Mouse (Mus musculus): Measurements from ENCODE around the gene Ano4. TPM values are rescaled to one million over a fixed set of nuclear protein-coding genes. Genes with fewer than 3 reads are reported as not detected.
A peak's percentile ranks its signal among the peaks of the same experiment; 100 is the strongest.

Ano4 gene
- polyA plus RNA-seq, 1 experiment from 2014 or later = 7.9 TPM

DNA sequence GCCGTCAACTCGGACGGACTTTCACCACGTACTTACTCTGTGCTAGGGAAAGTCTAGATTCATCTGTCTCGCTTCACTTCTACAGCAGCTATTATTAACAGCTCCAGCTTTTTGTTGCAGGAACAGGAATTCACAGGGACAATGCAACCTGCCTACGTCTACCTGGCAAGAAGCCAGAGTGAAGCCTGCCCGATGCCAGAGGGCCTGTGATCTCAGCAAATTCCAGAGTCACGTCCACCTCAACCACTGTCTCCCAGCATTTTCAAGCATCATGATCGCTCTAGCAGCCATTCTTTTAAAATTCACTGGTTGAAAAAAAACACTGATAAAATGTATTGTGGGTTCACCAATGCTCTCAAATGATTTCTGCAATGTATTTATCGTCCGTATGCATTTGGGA, 6.9 kb upstream of the Ano4 start:
- 71% methylated on average over 11 of the region's 11 CpGs for WGBS
- H3K9ac ChIP-seq (ENCODE audit: low read depth, low read length) = no peak overlapping the region
- no peak for ATAC-seq
- no peaks in the 10 kb centered on the region for H3K36me3 ChIP-seq (ENCODE audit: control insufficient read depth, insufficient read depth, low read length)
- no peaks in the 10 kb centered on the region for H3K9me3 ChIP-seq (replicated peaks; ENCODE audit: control insufficient read depth, low read length, poor library complexity, severe bottlenecking)
- H3K4me1 ChIP-seq (ENCODE audit: control insufficient read depth, insufficient read depth, low read length) = no peaks in the 10 kb centered on the region; the same call in 1 of the 2 replicates
- no peak overlapping the region for H3K27ac ChIP-seq (ENCODE audit: low read length)
- H3K4me2 ChIP-seq (ENCODE audit: low read length) = no peak overlapping the region
- H3K4me3 ChIP-seq (ENCODE audit: low read depth, low read length) = no peak overlapping the region
- H3K27me3 ChIP-seq (ENCODE audit: control insufficient read depth, insufficient read depth, low read depth, low read length) = no peaks in the 10 kb centered on the region

DNA sequence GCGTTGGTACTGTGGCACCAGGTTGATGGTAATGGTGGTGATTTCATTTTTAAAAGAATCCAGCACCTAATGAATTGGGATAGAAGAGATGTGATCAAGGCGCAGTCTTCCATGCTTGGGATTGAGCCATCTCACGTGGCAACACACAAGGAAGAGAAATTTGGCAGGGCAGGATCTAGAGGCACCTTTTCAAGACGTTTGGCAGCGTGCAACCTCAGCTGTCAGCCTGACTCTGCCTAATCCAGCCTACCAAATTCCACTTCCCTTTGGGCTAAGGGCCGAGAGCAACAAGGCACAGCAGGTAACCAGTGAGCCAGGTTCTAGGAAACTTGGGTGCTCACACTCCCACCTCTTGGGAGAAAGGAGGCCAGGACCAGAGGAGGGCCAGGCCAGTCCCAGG, 1.0 kb upstream of the Ano4 start:
- ATAC-seq = no peak
- H3K4me3 ChIP-seq (ENCODE audit: low read depth, low read length) = no peak overlapping the region
- H3K4me1 ChIP-seq (ENCODE audit: control insufficient read depth, insufficient read depth, low read length) = peaks cover 2% of the 10 kb centered on the region; the same call in 1 of the 2 replicates
- H3K9ac ChIP-seq (ENCODE audit: low read depth, low read length) = no peak overlapping the region
- H3K4me2 ChIP-seq (ENCODE audit: low read length) = no peak overlapping the region
- no peak overlapping the region for H3K27ac ChIP-seq (ENCODE audit: low read length)
- H3K27me3 ChIP-seq (ENCODE audit: control insufficient read depth, insufficient read depth, low read depth, low read length) = peaks cover 14% of the 10 kb centered on the region
- no peaks in the 10 kb centered on the region for H3K9me3 ChIP-seq (replicated peaks; ENCODE audit: control insufficient read depth, low read length, poor library complexity, severe bottlenecking)
- 63% methylated on average over 6 of the region's 6 CpGs for WGBS
- H3K36me3 ChIP-seq (ENCODE audit: control insufficient read depth, insufficient read depth, low read length) = no peaks in the 10 kb centered on the region

DNA sequence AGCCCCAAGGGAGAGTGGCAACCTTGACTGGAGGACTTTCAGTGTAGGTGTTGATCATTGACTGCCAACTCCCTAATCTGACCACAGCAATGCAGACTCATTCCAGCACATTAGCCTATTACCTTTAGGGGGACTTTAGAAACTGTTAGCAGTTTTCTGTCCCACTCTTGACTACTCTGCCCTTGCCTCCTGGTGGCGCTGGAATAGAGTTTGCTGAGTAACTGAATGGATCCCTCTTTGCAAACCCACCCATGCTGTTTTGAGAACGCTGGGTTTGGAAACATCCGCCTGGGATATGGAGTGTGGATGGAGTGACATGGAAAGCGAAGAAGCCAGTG, 603 bp upstream of the Ano4 start:
- 47% methylated on average over 4 of the region's 4 CpGs for WGBS
- Histone ChIP-seq H3K36me3 (ENCODE audit: control insufficient read depth, insufficient read depth, low read length) (no peaks in the 10 kb centered on the region), H3K4me1 (ENCODE audit: control insufficient read depth, insufficient read depth, low read length) (peaks cover 2% of the 10 kb centered on the region; the same call in 1 of the 2 replicates), H3K9me3 (replicated peaks; ENCODE audit: control insufficient read depth, low read length, poor library complexity, severe bottlenecking) (no peaks in the 10 kb centered on the region), H3K4me2 (ENCODE audit: low read length) (peak overlapping the region; percentile 91), H3K4me3 (ENCODE audit: low read depth, low read length) (peak overlapping the region; percentile 53), H3K9ac (ENCODE audit: low read depth, low read length) (peak overlapping the region; percentile 67), H3K27me3 (ENCODE audit: control insufficient read depth, insufficient read depth, low read depth, low read length) (peaks cover 14% of the 10 kb centered on the region), H3K27ac (ENCODE audit: low read length) (no peak overlapping the region)
- peak; percentile 59 for ATAC-seq

DNA sequence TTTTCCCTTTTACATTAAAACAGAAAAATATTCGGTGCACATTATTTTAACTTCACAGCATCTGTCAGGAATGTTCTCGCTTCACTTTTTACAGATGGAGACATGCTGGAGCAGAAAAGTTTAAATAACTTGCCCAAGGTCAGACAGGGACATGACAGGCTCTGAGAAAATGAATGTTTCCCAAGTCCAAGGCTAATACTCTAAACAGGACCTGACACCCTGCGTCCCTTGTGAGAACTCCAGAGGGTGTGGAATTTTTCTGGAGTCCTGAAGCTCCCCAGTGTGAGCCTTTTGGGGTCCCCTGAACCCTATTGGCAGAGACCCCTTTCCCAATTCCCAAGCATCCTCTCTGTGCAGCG, 451 bp downstream of the Ano4 start:
- Histone ChIP-seq H3K4me3 (ENCODE audit: low read depth, low read length) (peak overlapping the region; percentile 53), H3K27me3 (ENCODE audit: control insufficient read depth, insufficient read depth, low read depth, low read length) (peaks cover 14% of the 10 kb centered on the region), H3K36me3 (ENCODE audit: control insufficient read depth, insufficient read depth, low read length) (no peaks in the 10 kb centered on the region), H3K9ac (ENCODE audit: low read depth, low read length) (peak overlapping the region; percentile 67), H3K4me2 (ENCODE audit: low read length) (peak overlapping the region; percentile 91), H3K9me3 (replicated peaks; ENCODE audit: control insufficient read depth, low read length, poor library complexity, severe bottlenecking) (no peaks in the 10 kb centered on the region), H3K4me1 (ENCODE audit: control insufficient read depth, insufficient read depth, low read length) (peaks cover 2% of the 10 kb centered on the region; the same call in 1 of the 2 replicates), H3K27ac (ENCODE audit: low read length) (no peak overlapping the region)
- no peak for ATAC-seq
- WGBS = 17% methylated on average over 4 of the region's 4 CpGs

DNA sequence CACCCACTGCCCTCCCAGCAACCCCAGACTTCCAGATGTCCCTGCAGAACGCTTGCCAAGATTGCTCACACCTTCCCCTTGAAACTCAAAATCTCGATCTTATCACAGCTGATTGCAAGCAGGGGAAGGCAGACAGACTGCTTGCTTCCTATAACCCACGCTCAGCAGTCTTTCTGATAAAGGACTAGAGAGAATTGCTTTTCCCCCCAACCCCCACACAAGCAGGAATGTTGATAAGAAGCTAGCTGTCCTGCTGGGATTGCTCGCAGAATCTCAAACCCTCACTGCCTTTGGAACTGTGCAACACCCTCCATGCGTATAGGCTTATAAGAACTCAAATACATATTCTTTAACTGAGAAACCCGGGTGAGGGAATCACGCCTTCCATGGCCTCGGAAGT, 846 bp downstream of the Ano4 start:
- WGBS = 20% methylated on average over 8 of the region's 8 CpGs
- H3K9me3 ChIP-seq (replicated peaks; ENCODE audit: control insufficient read depth, low read length, poor library complexity, severe bottlenecking) = no peaks in the 10 kb centered on the region
- peaks cover 2% of the 10 kb centered on the region; the same call in 1 of the 2 replicates for H3K4me1 ChIP-seq (ENCODE audit: control insufficient read depth, insufficient read depth, low read length)
- peaks cover 14% of the 10 kb centered on the region for H3K27me3 ChIP-seq (ENCODE audit: control insufficient read depth, insufficient read depth, low read depth, low read length)
- no peak overlapping the region for H3K9ac ChIP-seq (ENCODE audit: low read depth, low read length)
- no peak overlapping the region for H3K4me2 ChIP-seq (ENCODE audit: low read length)
- no peak for ATAC-seq
- H3K4me3 ChIP-seq (ENCODE audit: low read depth, low read length) = no peak overlapping the region
- H3K27ac ChIP-seq (ENCODE audit: low read length) = no peak overlapping the region
- no peaks in the 10 kb centered on the region for H3K36me3 ChIP-seq (ENCODE audit: control insufficient read depth, insufficient read depth, low read length)

DNA sequence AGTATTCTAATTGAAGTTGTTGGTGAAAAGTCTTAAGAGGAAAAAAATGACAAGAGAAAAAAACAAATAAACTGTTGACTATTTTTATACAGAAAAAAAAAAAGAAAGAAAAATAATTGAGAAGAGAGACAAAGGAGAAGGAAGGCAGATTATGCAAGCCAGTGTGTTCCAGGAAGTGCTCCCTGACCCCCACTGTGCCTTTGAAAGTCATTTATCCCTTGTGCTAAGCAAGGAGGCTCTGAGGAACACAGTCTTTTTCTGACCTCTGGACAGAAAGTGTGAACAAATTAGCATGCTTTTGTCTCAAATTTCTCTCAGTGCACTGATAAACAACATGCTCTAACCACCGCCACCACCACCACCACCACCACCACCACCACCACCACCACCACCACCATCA, 14.3 kb downstream of the Ano4 start:
- no peaks in the 10 kb centered on the region for H3K36me3 ChIP-seq (ENCODE audit: control insufficient read depth, insufficient read depth, low read length)
- no peaks in the 10 kb centered on the region; the same call in 1 of the 2 replicates for H3K27me3 ChIP-seq (ENCODE audit: control insufficient read depth, insufficient read depth, low read depth, low read length)
- H3K4me2 ChIP-seq (ENCODE audit: low read length) = no peak overlapping the region
- no peak overlapping the region for H3K9ac ChIP-seq (ENCODE audit: low read depth, low read length)
- ATAC-seq = no peak
- H3K9me3 ChIP-seq (replicated peaks; ENCODE audit: control insufficient read depth, low read length, poor library complexity, severe bottlenecking) = no peaks in the 10 kb centered on the region
- H3K4me3 ChIP-seq (ENCODE audit: low read depth, low read length) = no peak overlapping the region
- 0 out of 2 replicates have a peak, but pooled peaks cover 2% of the 10 kb centered on the region for H3K4me1 ChIP-seq (ENCODE audit: control insufficient read depth, insufficient read depth, low read length)
- no peak overlapping the region for H3K27ac ChIP-seq (ENCODE audit: low read length)
- WGBS = 100% methylated on average over 1 of the region's 1 CpGs

DNA sequence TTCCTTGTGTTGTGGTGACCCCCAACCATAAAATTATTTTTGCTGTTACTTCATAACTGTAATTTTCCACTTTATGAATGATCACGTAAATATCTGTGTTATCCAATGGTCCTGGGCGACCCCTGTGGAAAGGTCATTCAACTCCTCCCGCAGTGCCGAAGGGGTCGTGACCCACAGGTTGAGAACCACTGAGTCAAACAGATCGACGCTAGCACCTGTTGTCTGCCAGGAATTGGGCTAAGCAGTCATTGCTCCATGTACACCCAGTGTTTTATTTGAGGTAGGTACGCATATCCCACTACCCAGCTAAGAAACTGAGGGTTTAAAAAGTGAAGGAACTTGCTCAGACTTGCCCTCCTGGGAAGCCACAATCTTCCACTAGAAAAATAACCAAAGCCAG, 14.8 kb downstream of the Ano4 start:
- no peaks in the 10 kb centered on the region for H3K36me3 ChIP-seq (ENCODE audit: control insufficient read depth, insufficient read depth, low read length)
- no peaks in the 10 kb centered on the region for H3K9me3 ChIP-seq (replicated peaks; ENCODE audit: control insufficient read depth, low read length, poor library complexity, severe bottlenecking)
- no peaks in the 10 kb centered on the region; the same call in 1 of the 2 replicates for H3K27me3 ChIP-seq (ENCODE audit: control insufficient read depth, insufficient read depth, low read depth, low read length)
- WGBS = 86% methylated on average over 8 of the region's 8 CpGs
- H3K4me2 ChIP-seq (ENCODE audit: low read length) = no peak overlapping the region
- no peak overlapping the region for H3K9ac ChIP-seq (ENCODE audit: low read depth, low read length)
- no peak for ATAC-seq
- H3K27ac ChIP-seq (ENCODE audit: low read length) = no peak overlapping the region
- H3K4me3 ChIP-seq (ENCODE audit: low read depth, low read length) = no peak overlapping the region
- H3K4me1 ChIP-seq (ENCODE audit: control insufficient read depth, insufficient read depth, low read length) = 0 out of 2 replicates have a peak, but pooled peaks cover 2% of the 10 kb centered on the region

DNA sequence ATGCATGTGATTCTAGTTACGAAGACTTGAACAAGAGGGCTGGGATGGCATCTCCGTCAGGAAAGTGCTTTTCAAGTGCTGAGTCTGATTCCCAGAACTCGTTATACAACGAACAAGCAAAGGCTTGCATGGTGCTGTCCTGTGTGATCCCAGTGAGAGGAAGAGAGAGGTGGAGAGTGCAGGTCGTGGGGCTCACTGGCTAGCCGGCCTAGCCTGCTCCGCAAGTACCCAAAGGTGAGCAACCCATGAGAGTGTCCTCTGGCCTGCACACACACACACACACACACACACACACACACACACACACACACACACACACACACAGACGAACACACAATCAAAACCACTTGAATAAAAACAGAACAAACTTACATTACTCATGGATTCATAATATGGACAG, 15.7 kb downstream of the Ano4 start:
- H3K9ac ChIP-seq (ENCODE audit: low read depth, low read length) = no peak overlapping the region
- no peak overlapping the region for H3K4me2 ChIP-seq (ENCODE audit: low read length)
- ATAC-seq = no peak
- no peaks in the 10 kb centered on the region for H3K36me3 ChIP-seq (ENCODE audit: control insufficient read depth, insufficient read depth, low read length)
- 0 out of 2 replicates have a peak, but pooled peaks cover 2% of the 10 kb centered on the region for H3K4me1 ChIP-seq (ENCODE audit: control insufficient read depth, insufficient read depth, low read length)
- H3K27ac ChIP-seq (ENCODE audit: low read length) = no peak overlapping the region
- no peaks in the 10 kb centered on the region; the same call in 1 of the 2 replicates for H3K27me3 ChIP-seq (ENCODE audit: control insufficient read depth, insufficient read depth, low read depth, low read length)
- H3K4me3 ChIP-seq (ENCODE audit: low read depth, low read length) = no peak overlapping the region
- H3K9me3 ChIP-seq (replicated peaks; ENCODE audit: control insufficient read depth, low read length, poor library complexity, severe bottlenecking) = no peaks in the 10 kb centered on the region
- WGBS = 77% methylated on average over 8 of the region's 8 CpGs

DNA sequence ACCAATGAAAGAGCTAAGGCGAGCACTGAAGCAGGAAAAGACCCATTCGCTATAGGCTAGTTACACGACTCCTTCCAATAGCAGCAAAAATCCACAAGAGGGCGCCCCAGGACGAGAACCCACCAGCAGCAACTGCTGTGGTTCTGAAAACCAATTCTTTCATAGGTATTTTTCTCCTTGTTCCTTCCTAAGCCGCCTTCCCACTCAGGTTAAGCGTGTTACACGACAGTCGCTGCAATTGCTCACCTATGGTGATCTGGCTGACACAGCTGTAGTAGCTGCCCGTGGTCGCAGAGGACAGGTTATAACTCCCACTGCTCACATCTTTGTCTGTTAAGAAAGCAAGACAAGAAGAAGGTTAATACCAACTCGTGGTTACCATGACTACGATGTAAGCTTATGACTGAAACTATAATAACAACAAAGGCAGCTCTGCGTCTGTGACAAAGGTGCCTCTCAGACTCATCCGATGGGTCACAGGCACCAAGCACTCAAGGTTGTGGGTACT, 17.5 kb downstream of the Ano4 start:
- no peak overlapping the region for H3K9ac ChIP-seq (ENCODE audit: low read depth, low read length)
- ATAC-seq = peak; percentile 96
- H3K4me1 ChIP-seq (ENCODE audit: control insufficient read depth, insufficient read depth, low read length) = 0 out of 2 replicates have a peak, but pooled peaks cover 2% of the 10 kb centered on the region
- no peak overlapping the region for H3K27ac ChIP-seq (ENCODE audit: low read length)
- WGBS = 8% methylated on average over 15 of the region's 15 CpGs
- H3K9me3 ChIP-seq (replicated peaks; ENCODE audit: control insufficient read depth, low read length, poor library complexity, severe bottlenecking) = no peaks in the 10 kb centered on the region
- 0 out of 2 replicates have a peak overlapping the region, but pooled peaks have one; percentile 11 for H3K4me3 ChIP-seq (ENCODE audit: low read depth, low read length)
- H3K27me3 ChIP-seq (ENCODE audit: control insufficient read depth, insufficient read depth, low read depth, low read length) = no peaks in the 10 kb centered on the region; the same call in 1 of the 2 replicates
- H3K4me2 ChIP-seq (ENCODE audit: low read length) = peak overlapping the region; percentile 31
- H3K36me3 ChIP-seq (ENCODE audit: control insufficient read depth, insufficient read depth, low read length) = no peaks in the 10 kb centered on the region

All from midbrain, embryonic 16.5 days (tissue).